Mouse (Mus musculus) T-cell, adult 66 days (primary cell): ENCODE measurements around the gene Psg23. TPM values are rescaled to one million over a fixed set of nuclear protein-coding genes. Genes with fewer than 3 reads are reported as not detected.

Experiments
- total RNA-seq, 2 experiments: library from RNA; stranded (reverse); gene quantifications; 3 replicates in 1 of 2; 4 replicates in 1 of 2; pipeline ENCODE4 v1.2.4; 2023

Psg23 gene
- not detected for total RNA-seq

GRCm38 (mm10) chr7:18616401-18616800, at the start of gene Psg23:
Gene Psg23, minus strand, starts transcription at chr7:18616501.

DNA sequence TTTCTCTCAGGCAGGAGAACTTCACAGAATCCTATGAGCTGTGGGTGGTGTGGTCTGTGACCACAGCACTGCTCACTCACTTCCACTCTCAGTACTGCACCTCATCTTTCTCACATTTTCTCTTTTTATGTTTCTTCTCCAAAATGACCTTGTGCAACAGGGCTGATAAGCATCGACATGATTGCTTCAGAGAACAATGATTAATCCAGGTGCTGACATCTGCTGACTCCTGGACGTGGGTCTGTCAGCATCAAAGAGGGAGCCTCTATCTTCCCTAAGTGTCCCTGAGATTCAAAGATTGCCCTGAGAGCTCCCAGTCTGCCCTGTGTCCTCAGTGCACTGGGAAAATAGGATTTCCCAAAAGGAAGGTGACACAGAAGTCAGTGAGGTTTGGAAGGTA, 40.3 kb upstream of the Psg23 start, which contains the start of gene Psg21:
TSS of gene Psg21 (minus strand) at position 101 of the 400 bp plus-strand sequence.

GRCm38 (mm10) chr7:18567205-18567604, 49.1 kb downstream of the Psg23 start, which contains the start of gene Psg27:
Gene Psg27, minus strand, starts transcription at chr7:18567305.

Other genes starting within 250 kb of the Psg23 start
- not detected for gene Psg28, start 184.5 kb downstream of the Psg23 start, total RNA-seq
- not detected for gene Psg26, start 132.3 kb downstream of the Psg23 start, total RNA-seq
- gene Psg25, start 84.2 kb downstream of the Psg23 start, total RNA-seq, result not detected
- gene Psg27, start 49.2 kb downstream of the Psg23 start, total RNA-seq, result not detected
- not detected for gene Psg21, start 40.2 kb upstream of the Psg23 start, total RNA-seq
- not detected for gene Psg20, start 69.7 kb upstream of the Psg23 start, total RNA-seq
- not detected for gene Psg22, start 101.6 kb upstream of the Psg23 start, total RNA-seq
- not detected for gene Psg19, start 182.0 kb upstream of the Psg23 start, total RNA-seq
- not detected for gene Psg17, start 205.1 kb upstream of the Psg23 start, total RNA-seq
- under 1 TPM in 1 of 2 experiments, not detected in 1; 0.17 TPM for gene Mill2, start 223.5 kb upstream of the Psg23 start, total RNA-seq